Mouse (Mus musculus) intestine, postnatal 0 days (tissue): ENCODE data around the gene Zfp788. TPM values are rescaled to one million over a fixed set of nuclear protein-coding genes. Genes with fewer than 3 reads are reported as not detected.
A peak's percentile ranks its signal among the peaks of the same experiment; 100 is the strongest.
"Not testable (repeated sequence)": the region's sequence is repeated elsewhere in the genome, so short reads cannot be mapped to it uniquely, and the experiment has no call there.

Experiments
- ATAC-seq: fragments of 200-750 bp; cut with Nextera tagmentation; 2 replicates; pipeline ENCODE4 v1.8.0; 2017; ENCODE audit warnings: mild to moderate bottlenecking, moderate TSS enrichment, moderate library complexity
- H3K27ac ChIP-seq: fragments of 300-500 bp; sonication (generic); 2 replicates; pipeline ENCODE4 v1.5.1; 2014; ENCODE audit warnings: mild to moderate bottlenecking, low read depth, low read length, moderate library complexity
- H3K27me3 ChIP-seq: fragments of 300-500 bp; sonication (generic); replicated peaks from 2 replicates; pipeline ENCODE4 v1.6.1; 2014; ENCODE audit warnings: low read length, mixed read lengths; ENCODE audit not compliant: control insufficient read depth, insufficient read depth
- H3K36me3 ChIP-seq: fragments of 300-500 bp; sonication (generic); 2 replicates; pipeline ENCODE4 v1.6.1; 2014; ENCODE audit warnings: mild to moderate bottlenecking, moderate library complexity; ENCODE audit not compliant: control insufficient read depth, insufficient read depth
- H3K4me1 ChIP-seq: fragments of 300-500 bp; sonication (generic); replicated peaks from 2 replicates; pipeline ENCODE4 v1.6.1; 2014; ENCODE audit warnings: antibody characterized with exemption, low read length, mixed read lengths; ENCODE audit not compliant: control insufficient read depth, insufficient read depth
- H3K4me2 ChIP-seq: fragments of 300-500 bp; sonication (generic); replicated peaks from 2 replicates; pipeline ENCODE4 v1.6.1; 2014; ENCODE audit warnings: low read depth, mild to moderate bottlenecking, moderate library complexity
- H3K4me3 ChIP-seq: fragments of 300-500 bp; sonication (generic); 2 replicates; pipeline ENCODE4 v1.5.1; 2014; ENCODE audit warnings: low read depth, low read length
- H3K9ac ChIP-seq: fragments of 300-500 bp; sonication (generic); 2 replicates; pipeline ENCODE4 v1.6.1; 2014; ENCODE audit warnings: mild to moderate bottlenecking, low read depth, low read length
- H3K9me3 ChIP-seq: fragments of 300-500 bp; sonication (generic); 2 replicates; pipeline ENCODE4 v1.6.1; 2016; ENCODE audit warnings: mixed run types; ENCODE audit not compliant: control insufficient read depth
- CTCF ChIP-seq: sonication (generic); IDR thresholded peaks from 2 replicates; pipeline ENCODE4 v1.5.1; 2016; ENCODE audit warnings: low read depth, mild to moderate bottlenecking, control low read depth, antibody characterized with exemption, moderate library complexity
- WGBS: fragments of 180-500 bp; shearing (Covaris S2); extraction: QIAGEN DNeasy Blood & Tissue Kit; methylation state at CpG from one replicate; pipeline ENCODE4 v1.1.7; 2014; 5-methylcytosine and 5-hydroxymethylcytosine counted together
- polyA plus RNA-seq: library from polyadenylated mRNA; unstranded; fragments of >200 nt; fragmentation: Nextera tagmentation; extraction: Ambion mirVana; gene quantifications from 2 replicates; pipeline ENCODE4 v1.2.1, GENCODE M21; 2015

Gene Zfp788
- polyA plus RNA-seq: 4.4 and 4.8 TPM in 2 replicates

DNA sequence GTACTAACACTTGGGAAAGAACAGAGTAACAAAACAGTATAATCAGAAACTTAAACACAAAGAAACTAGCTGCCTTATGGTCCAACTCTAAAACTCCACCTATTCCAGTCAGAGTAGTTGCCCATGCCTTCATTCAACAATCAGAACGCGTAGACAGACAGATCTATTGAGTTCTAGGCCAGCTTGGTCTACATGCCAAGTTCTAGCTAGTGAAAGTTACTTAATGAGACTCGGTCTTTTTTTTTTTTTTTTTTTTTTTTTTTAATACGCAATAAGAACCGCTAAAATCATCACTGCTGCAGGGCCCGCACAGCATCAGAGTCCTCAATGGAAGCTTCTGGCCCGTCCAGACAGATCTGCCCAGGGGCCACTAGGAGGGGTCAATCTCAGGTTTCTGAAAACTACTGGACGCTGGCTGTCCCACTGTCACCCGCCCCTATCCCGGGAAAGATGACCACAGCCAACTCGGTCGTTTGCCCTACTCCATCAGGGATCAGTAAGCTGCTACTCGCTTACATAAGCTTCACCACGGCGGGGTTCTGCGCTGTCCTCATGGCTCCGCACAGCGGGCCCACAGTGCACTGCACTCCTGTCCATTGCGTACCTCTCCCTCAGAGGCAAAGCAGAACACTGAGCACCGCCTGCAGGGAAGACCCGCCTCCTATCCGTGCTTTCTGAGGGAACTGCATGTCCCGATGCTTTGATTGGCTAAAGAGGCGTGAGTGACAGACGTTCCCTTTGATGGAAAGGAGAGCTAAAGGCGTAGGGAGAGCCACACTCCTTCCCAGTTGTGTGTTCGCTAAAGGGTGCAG lies at the start of gene Zfp788:
Gene Zfp788 (plus strand): TSS at position 795 of the 812 bp plus-strand sequence.
- H3K27ac ChIP-seq: peak within 1 kb of the TSS; percentile 82
- WGBS: under 1% methylated on average over 27 of the region's 27 CpGs
- peak; percentile 98 for ATAC-seq

DNA sequence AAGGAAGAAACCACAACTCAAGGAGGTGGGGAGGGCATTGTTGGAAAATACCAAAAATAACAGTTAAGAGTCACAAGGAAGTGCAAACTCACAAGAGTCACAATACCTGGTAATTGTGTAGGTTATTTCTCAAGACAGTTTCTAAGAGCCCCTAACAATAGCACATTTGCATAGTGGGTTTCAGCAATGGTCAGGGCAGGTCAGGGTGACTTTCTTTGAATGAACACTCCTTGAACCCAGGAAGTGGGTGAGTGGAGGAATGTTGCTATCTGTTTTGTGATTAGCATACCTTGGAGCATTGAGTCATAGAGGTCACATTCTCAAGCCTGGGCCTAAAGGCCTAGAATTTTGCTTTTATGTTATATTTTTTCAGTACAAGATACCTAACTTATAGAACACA lies 45.2 kb upstream of the Zfp788 start:
- H3K4me3 ChIP-seq, H3K36me3 ChIP-seq, H3K27ac ChIP-seq, H3K4me2 ChIP-seq, H3K4me1 ChIP-seq, H3K27me3 ChIP-seq, ATAC-seq, H3K9me3 ChIP-seq, H3K9ac ChIP-seq: not testable (repeated sequence)

More for the DNA sequence above, at the start of gene Zfp788:
- H3K4me3 ChIP-seq: peak within 1 kb of the TSS; percentile 59
- peak within 1 kb of the TSS; percentile 54 for H3K9ac ChIP-seq
- TF ChIP-seq CTCF: peak; percentile 93
- H3K36me3 ChIP-seq: peaks cover 10% of the 10 kb centered on the region
- H3K4me2 ChIP-seq: peak within 1 kb of the TSS; percentile 80
- H3K9me3 ChIP-seq: no peaks in the 10 kb centered on the region
- H3K4me1 ChIP-seq: no peaks in the 10 kb centered on the region
- H3K27me3 ChIP-seq: no peaks in the 10 kb centered on the region

DNA sequence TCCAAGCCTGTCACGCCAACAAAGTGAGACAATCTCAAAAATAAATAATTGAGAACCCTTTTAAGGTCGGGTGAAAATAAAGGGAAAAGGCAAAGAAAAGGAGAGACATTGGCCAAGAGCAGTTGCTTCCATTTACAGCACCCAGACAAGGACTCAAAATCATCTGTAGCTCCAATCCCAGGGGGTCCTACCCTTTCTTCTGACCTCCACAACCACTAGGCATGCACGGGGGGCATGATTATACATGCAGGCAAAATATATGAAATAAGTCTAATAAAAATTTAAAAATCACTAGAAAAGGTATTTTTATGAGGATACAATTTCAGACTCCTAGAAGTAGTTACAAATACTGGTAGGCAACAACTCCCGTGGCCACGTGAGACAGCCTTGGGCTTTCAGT lies 34.4 kb upstream of the Zfp788 start:
- H3K4me1 ChIP-seq: no peaks in the 10 kb centered on the region
- 41% methylated on average over 5 of the region's 5 CpGs for WGBS
- peak overlapping the region; percentile 60 for H3K9ac ChIP-seq
- H3K36me3 ChIP-seq: no peaks in the 10 kb centered on the region
- TF ChIP-seq CTCF: no peak
- H3K27ac ChIP-seq: no peak overlapping the region
- peak overlapping the region; percentile 63 for H3K4me3 ChIP-seq
- no peak for ATAC-seq
- no peaks in the 10 kb centered on the region for H3K9me3 ChIP-seq
- no peaks in the 10 kb centered on the region for H3K27me3 ChIP-seq
- peak overlapping the region; percentile 77 for H3K4me2 ChIP-seq

DNA sequence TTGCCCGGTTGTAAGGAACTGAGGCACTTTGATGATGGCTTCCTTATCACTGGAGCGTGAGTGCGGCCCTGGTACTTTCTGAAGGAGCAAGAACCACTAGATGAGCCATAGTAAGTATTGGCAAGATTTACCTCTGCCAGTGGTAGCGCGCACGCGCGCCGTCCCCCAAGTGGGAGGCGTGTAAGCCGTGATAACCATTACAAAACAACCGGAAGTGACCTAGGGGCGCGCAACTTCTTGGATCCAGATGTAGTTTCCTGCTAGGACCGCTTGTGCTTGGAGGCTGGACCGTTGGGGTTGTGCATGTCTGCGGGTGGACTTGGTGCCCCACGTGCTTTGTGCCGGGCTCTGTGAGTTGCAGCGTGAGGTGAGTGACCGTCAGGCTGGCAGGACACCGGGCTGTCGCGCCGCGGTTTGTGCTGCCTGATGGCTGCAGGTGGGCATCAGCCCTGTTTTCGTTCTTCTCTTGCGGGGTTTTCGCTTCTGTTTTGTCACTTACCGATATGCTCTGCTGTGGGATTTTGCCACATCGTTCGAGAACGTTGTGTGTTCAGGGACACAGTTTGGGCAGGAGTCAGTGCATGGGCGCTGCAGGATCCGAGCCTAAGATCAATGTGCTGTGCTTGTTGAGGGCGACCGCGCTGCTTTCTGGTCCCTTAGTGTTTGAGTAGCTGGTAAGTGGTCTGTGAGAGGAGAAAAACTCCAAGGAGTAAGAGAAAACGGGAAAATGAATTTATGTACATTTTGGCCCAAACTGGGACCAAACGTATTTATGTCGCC lies 33.8 kb upstream of the Zfp788 start, which contains the start of gene 2610021A01Rik:
Gene 2610021A01Rik (plus strand): TSS at position 197 of the 780 bp plus-strand sequence.
- 0 out of 2 replicates have a peak, but pooled peaks have one; percentile 20 for TF ChIP-seq CTCF
- under 1% methylated on average over 41 of the region's 41 CpGs for WGBS
- Histone ChIP-seq H3K36me3 (no peaks in the 10 kb centered on the region), H3K9ac (peak within 1 kb of the TSS; percentile 60), H3K4me2 (peak within 1 kb of the TSS; percentile 77), H3K9me3 (no peaks in the 10 kb centered on the region), H3K27me3 (no peaks in the 10 kb centered on the region), H3K4me1 (no peaks in the 10 kb centered on the region), H3K4me3 (peak within 1 kb of the TSS; percentile 63), H3K27ac (peak within 1 kb of the TSS; percentile 73)
- ATAC-seq: peak; percentile 100

DNA sequence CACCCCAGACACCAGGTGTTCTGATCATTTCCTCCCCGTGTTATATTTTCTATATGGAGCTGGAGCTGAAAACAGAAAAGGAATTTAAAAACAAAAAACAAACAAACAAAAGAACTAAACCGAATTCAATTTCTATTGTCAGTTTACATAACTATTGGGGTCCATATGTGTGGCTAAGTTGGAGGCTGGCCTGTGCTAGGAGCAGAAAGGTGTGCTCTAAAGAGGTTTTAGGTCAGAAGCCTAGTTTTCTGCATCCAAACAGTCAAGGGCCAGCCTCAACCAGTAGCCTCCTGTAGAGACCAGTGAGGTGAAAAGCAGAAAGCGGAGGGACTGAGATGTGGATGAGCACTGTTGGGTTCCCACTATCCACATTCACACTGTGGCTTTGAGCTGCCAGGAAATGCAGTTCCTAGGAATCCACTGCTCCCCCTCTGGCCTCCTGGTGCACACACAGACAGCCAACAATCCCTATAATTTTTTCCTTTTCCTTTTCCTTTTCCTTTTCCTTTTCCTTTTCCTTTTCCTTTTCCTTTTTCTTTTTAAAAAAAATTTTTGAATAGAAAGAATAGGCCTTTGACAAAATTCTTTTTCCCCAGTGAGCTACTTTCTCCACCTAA lies 33.0 kb upstream of the Zfp788 start:
- peak; percentile 58 for TF ChIP-seq CTCF
- peak overlapping the region; percentile 63 for H3K4me3 ChIP-seq
- H3K4me2 ChIP-seq: peak overlapping the region; percentile 77
- H3K9me3 ChIP-seq: no peaks in the 10 kb centered on the region
- H3K9ac ChIP-seq: peak overlapping the region; percentile 60
- H3K4me1 ChIP-seq: no peaks in the 10 kb centered on the region
- 12% methylated on average over 3 of the region's 3 CpGs for WGBS
- H3K36me3 ChIP-seq: no peaks in the 10 kb centered on the region
- no peak for ATAC-seq
- peak overlapping the region; percentile 73 for H3K27ac ChIP-seq
- H3K27me3 ChIP-seq: no peaks in the 10 kb centered on the region

DNA sequence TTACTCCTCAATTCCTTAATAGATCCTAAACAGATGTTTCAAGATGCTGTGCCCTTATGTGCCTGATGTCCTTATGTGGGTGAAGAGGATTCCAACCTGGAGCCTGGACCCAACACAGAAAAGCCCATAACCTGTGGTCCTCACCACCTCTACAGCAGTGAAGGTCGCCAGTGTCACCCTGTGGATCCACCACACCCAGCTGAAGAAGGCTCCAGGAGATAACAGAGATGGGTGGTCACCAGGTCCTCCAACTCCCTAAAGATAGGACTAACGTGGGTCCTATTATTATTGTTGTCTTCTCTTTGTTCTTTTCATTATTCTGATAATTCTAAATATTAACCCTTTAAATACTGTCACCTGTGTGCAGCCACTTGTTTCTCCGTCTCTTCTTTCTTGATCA lies 21.3 kb upstream of the Zfp788 start:
- H3K27me3 ChIP-seq: no peaks in the 10 kb centered on the region
- no peak for TF ChIP-seq CTCF
- H3K4me1 ChIP-seq: no peaks in the 10 kb centered on the region
- no peak overlapping the region for H3K27ac ChIP-seq
- 81% methylated on average over 3 of the region's 3 CpGs for WGBS
- H3K9me3 ChIP-seq: no peaks in the 10 kb centered on the region
- ATAC-seq: no peak
- H3K4me3 ChIP-seq: no peak overlapping the region
- peaks cover 40% of the 10 kb centered on the region for H3K36me3 ChIP-seq
- no peak overlapping the region for H3K4me2 ChIP-seq
- no peak overlapping the region for H3K9ac ChIP-seq

DNA sequence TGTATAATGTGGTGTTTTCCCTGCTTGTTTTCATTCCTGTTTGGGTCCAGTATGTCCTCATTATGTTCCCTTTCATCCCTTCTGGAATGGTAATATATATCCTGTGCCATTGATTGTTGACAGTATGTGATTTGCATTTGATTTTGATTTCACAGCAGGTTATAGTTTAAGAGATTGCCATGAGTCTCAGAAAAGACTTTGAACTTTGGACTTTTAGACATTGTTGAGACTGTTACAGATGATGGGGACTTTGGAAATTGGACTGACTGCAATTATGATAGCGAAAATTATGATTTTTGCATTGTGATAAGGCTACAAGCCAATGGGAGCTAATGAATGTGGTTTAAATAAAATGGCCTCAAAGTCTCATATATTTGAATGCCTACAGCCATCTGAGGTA lies 16.8 kb upstream of the Zfp788 start:
- 50% methylated on average over 1 of the region's 1 CpGs for WGBS
- H3K4me1 ChIP-seq, H3K9ac ChIP-seq, H3K9me3 ChIP-seq, H3K4me3 ChIP-seq, H3K27me3 ChIP-seq, H3K4me2 ChIP-seq: not testable (repeated sequence)
- H3K36me3 ChIP-seq: peaks cover 34% of the 10 kb centered on the region
- peak; percentile 90 for ATAC-seq
- H3K27ac ChIP-seq: peak overlapping the region; percentile 15; the same call in 1 of the 2 replicates
